Mouse (Mus musculus) limb, embryonic 11.5 days (tissue): Measurements from ENCODE around the gene Tbxa2r. TPM values are rescaled to one million over a fixed set of nuclear protein-coding genes. Genes with fewer than 3 reads are reported as not detected.
A peak's percentile ranks its signal among the peaks of the same experiment; 100 is the strongest.

Experiments
- ATAC-seq: fragments of 200-750 bp; cut with Nextera tagmentation; 2 replicates; pipeline ENCODE4 v1.8.0; 2017; ENCODE audit warnings: low read depth; ENCODE audit not compliant: insufficient number of reproducible peaks, low FRiP score, low TSS enrichment
- DNase-seq: peaks from one replicate; pipeline ENCODE4 v3.0.0-alpha.2; 2015; ENCODE audit warnings: low spot score
- H3K27ac ChIP-seq: fragments of 300-500 bp; sonication (generic); replicated peaks from 2 replicates; pipeline ENCODE4 v1.5.1; 2014; ENCODE audit warnings: low read depth, mild to moderate bottlenecking, low read length
- H3K27me3 ChIP-seq: fragments of 300-500 bp; sonication (generic); 2 replicates; pipeline ENCODE4 v1.6.1; 2014; ENCODE audit warnings: mild to moderate bottlenecking, low read length, mixed read lengths; ENCODE audit not compliant: control insufficient read depth, insufficient read depth
- H3K36me3 ChIP-seq: fragments of 300-500 bp; sonication (generic); 2 replicates; pipeline ENCODE4 v1.6.1; 2014; ENCODE audit warnings: mild to moderate bottlenecking, low read length, moderate library complexity, mixed read lengths; ENCODE audit not compliant: control insufficient read depth, insufficient read depth
- H3K4me1 ChIP-seq: fragments of 300-500 bp; sonication (generic); 2 replicates; pipeline ENCODE4 v1.6.1; 2014; ENCODE audit warnings: low read length, mixed read lengths; ENCODE audit not compliant: control insufficient read depth, insufficient read depth
- H3K4me2 ChIP-seq: fragments of 300-500 bp; sonication (generic); 2 replicates; pipeline ENCODE4 v1.6.1; 2014; ENCODE audit warnings: low read depth, mild to moderate bottlenecking, moderate library complexity; ENCODE audit not compliant: severe bottlenecking
- H3K4me3 ChIP-seq: fragments of 300-500 bp; sonication (generic); 2 replicates; pipeline ENCODE4 v1.5.1; 2014; ENCODE audit warnings: low read depth, low read length
- H3K9ac ChIP-seq: fragments of 300-500 bp; sonication (generic); 2 replicates; pipeline ENCODE4 v1.6.1; 2014; ENCODE audit warnings: mild to moderate bottlenecking, low read length
- H3K9me3 ChIP-seq: fragments of 300-500 bp; sonication (generic); 2 replicates; pipeline ENCODE4 v1.6.1; 2016; ENCODE audit warnings: low read length; ENCODE audit not compliant: control insufficient read depth
- WGBS: fragments of 180-500 bp; shearing (Covaris S2); extraction: QIAGEN DNeasy Blood & Tissue Kit; methylation state at CpG from one replicate; pipeline ENCODE4 v1.1.7; 2014; 5-methylcytosine and 5-hydroxymethylcytosine counted together
- polyA plus RNA-seq: library from polyadenylated mRNA; unstranded; fragments of >200 nt; fragmentation: Nextera tagmentation; extraction: Ambion mirVana; gene quantifications from 2 replicates; pipeline ENCODE4 v1.2.1, GENCODE M21; 2014

Tbxa2r gene
- polyA plus RNA-seq, 1 experiment from 2014 or later, result 1.7 TPM

DNA sequence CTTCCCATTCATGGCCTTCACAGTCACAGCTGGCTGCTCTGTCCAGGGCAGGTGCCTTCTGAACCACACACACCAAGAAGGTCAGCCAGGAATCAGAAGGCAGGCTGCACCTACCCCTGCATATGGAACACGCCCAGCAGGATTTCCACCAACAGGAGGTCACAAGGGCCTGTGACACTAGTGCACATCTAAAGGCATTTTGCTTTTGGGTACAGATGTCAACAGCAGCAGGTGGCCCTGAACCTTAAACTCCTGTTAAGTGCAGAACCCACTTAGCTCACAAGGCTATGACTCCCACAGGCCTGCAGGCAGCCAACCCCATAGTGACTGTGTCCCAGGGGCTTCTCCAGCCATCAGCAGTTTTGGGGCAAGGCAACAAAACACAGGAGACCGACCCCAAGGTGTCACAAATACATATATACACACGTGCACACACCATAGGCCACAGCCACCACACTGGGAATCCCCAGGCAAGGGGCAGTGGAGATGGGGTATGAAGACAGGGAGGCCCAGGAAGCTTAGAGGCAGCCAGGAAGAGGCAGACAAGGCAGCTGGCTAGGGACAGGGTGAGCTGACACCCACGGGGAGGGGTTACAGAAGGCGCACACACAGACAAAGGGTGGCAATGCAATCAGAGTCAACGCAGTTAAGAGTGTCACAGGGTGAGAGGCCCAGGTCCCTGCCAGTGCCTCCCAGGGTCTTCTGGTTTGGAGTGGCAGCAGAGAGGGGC, 38.1 kb downstream of the Tbxa2r start:
- Histone ChIP-seq H3K9ac (no peak overlapping the region), H3K36me3 (peaks cover 37% of the 10 kb centered on the region), H3K27ac (no peak overlapping the region), H3K4me1 (peaks cover 17% of the 10 kb centered on the region), H3K4me2 (no peak overlapping the region), H3K4me3 (no peak overlapping the region), H3K9me3 (no peaks in the 10 kb centered on the region), H3K27me3 (peaks cover 27% of the 10 kb centered on the region)
- DNase-seq (no peak), ATAC-seq (no peak)
- WGBS, result 82% methylated on average over 6 of the region's 6 CpGs

- H3K27ac ChIP-seq, result no peak overlapping the region
- H3K9me3 ChIP-seq, result no peaks in the 10 kb centered on the region
- H3K9ac ChIP-seq, result no peak overlapping the region
- H3K4me3 ChIP-seq, result no peak overlapping the region
- H3K27me3 ChIP-seq, result peaks cover 27% of the 10 kb centered on the region
- peaks cover 37% of the 10 kb centered on the region for H3K36me3 ChIP-seq
- 88% methylated on average over 6 of the region's 6 CpGs for WGBS
- ATAC-seq (no peak), DNase-seq (no peak)
- no peak overlapping the region for H3K4me2 ChIP-seq
- peaks cover 17% of the 10 kb centered on the region for H3K4me1 ChIP-seq
Measured at GRCm38 (mm10) chr10:81367207-81367495, 38.6 kb downstream of the Tbxa2r start.

- ATAC-seq (no peak), DNase-seq (no peak)
- Histone ChIP-seq H3K36me3 (peaks cover 13% of the 10 kb centered on the region; the same call in 1 of the 2 replicates), H3K27me3 (no peaks in the 10 kb centered on the region), H3K9ac (no peak overlapping the region), H3K4me1 (peaks cover 13% of the 10 kb centered on the region), H3K9me3 (no peaks in the 10 kb centered on the region), H3K4me2 (0 out of 2 replicates have a peak overlapping the region, but pooled peaks have one; percentile 2), H3K4me3 (no peak overlapping the region), H3K27ac (no peak overlapping the region)
- 95% methylated on average over 10 of the region's 10 CpGs for WGBS
Measured at GRCm38 (mm10) chr10:81375322-81375721, 46.8 kb downstream of the Tbxa2r start.

DNA sequence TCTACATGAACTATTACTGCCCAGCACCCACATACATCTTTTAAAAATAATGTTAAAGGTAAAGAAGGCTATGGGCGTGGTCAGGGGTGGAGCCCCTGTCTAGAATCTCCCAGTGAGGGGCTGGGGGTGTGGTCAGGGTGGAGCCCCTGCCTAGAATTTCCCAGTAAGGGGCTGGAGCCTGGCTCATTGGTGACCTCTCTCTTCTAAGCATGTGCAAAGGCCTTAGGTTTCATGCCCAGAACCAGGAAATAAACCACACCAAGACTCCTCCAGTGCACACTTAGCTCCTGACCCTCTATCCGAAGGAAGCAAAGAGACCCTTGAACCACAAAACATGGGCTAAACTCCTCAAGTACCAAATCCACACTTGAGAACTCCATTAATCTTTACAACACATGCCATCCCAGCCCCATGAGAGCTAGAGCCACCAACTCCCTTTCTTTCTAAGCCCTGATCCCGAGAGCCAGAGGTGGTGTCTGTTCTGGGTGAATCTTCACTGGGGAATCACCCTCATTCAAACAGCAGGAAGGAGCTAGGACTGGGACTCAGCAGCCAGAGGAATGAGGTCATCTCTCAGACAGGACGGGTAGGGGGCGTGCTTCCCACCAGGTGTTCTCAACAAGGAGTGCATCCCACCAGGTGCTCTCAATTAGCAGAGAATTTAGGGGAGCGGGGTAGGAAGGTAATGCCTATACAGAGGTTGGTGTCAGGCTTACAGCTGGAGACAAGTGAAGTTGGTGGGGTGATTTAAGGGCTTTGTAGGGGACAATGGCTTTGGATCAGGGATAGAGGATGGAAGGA, 48.2 kb downstream of the Tbxa2r start:
- Histone ChIP-seq H3K36me3 (0 out of 2 replicates have a peak, but pooled peaks cover 5% of the 10 kb centered on the region), H3K27ac (0 out of 2 replicates have a peak overlapping the region, but pooled peaks have one; percentile 30), H3K4me2 (peak overlapping the region; percentile 82), H3K27me3 (no peaks in the 10 kb centered on the region), H3K4me1 (peaks cover 13% of the 10 kb centered on the region), H3K4me3 (peak overlapping the region; percentile 65), H3K9me3 (no peaks in the 10 kb centered on the region), H3K9ac (peak overlapping the region; percentile 75)
- ATAC-seq (no peak), DNase-seq (no peak)
- WGBS, result 36% methylated on average over 6 of the region's 6 CpGs

DNA sequence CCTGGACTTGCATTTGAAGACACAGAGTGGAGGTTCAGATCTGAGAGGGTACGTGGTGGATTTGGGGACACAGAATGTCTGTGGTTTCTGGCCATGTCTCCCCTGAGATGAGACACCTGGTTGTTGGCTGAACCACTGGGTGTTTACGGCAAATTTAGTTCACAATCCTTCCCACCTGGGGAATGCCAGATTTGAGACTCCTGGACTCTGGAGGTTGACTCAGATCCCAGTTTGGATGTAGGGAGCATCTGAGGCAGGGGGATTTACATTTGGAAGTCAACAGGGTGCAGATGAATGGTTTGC, 48.8 kb downstream of the Tbxa2r start:
- DNase-seq, result no peak
- Histone ChIP-seq H3K4me2 (peak overlapping the region; percentile 82), H3K27me3 (no peaks in the 10 kb centered on the region), H3K9me3 (no peaks in the 10 kb centered on the region), H3K27ac (peak overlapping the region; percentile 30; the same call in 1 of the 2 replicates), H3K4me3 (peak overlapping the region; percentile 65), H3K4me1 (peaks cover 13% of the 10 kb centered on the region), H3K36me3 (0 out of 2 replicates have a peak, but pooled peaks cover 5% of the 10 kb centered on the region), H3K9ac (peak overlapping the region; percentile 75)
- ATAC-seq, result no peak
- 80% methylated on average over 2 of the region's 2 CpGs for WGBS

DNA sequence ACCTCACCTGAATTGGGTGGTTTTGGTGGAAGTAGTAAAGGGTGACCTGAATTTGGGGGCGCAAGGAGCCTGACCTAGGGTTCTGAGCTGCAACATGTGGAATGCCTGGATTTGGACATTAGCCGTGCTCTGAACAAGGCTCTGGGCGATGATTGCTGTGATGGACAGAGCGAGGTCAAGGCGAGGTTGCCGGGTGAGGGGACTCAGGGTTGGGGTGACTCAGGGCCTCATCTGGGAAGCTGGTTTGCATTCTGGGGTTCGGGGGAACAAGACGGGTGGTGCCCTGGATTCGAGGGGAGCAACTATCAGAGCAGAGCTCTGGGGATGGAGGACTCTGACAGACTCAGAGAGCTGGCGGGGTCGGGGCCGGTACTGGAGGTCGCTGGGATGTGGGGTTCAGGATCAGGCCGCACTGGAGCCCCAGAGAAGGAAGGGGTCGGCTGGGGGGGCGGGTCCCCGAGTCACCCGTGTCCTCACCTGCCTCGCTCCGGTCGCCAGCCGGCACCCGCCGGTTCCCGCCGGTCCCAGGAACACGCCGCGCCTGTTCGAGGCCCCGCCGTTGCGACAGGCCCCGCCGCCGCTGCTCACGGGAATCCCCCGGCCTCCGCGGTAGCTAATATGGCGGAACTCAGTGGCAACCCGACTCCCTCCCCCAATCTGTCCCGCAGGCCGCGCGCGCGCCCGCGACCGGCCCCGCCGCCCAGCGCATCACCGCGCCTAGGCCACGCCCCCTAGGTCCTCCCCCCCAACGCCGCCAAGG, 49.4 kb downstream of the Tbxa2r start, which contains the start of gene Fzr1:
TSS of gene Fzr1 (minus strand) at position 724 of the 760 bp plus-strand sequence.
- no peaks in the 10 kb centered on the region for H3K9me3 ChIP-seq
- ATAC-seq (peak; percentile 62), DNase-seq (no peak)
- H3K27ac ChIP-seq, result peak within 1 kb of the TSS; percentile 37; the same call in 1 of the 2 replicates
- H3K4me3 ChIP-seq, result peak within 1 kb of the TSS; percentile 65
- H3K4me2 ChIP-seq, result peak within 1 kb of the TSS; percentile 82
- peaks cover 13% of the 10 kb centered on the region for H3K4me1 ChIP-seq
- no peaks in the 10 kb centered on the region for H3K27me3 ChIP-seq
- 1% methylated on average over 36 of the region's 59 CpGs for WGBS
- 0 out of 2 replicates have a peak, but pooled peaks cover 5% of the 10 kb centered on the region for H3K36me3 ChIP-seq
- peak within 1 kb of the TSS; percentile 75 for H3K9ac ChIP-seq

DNA sequence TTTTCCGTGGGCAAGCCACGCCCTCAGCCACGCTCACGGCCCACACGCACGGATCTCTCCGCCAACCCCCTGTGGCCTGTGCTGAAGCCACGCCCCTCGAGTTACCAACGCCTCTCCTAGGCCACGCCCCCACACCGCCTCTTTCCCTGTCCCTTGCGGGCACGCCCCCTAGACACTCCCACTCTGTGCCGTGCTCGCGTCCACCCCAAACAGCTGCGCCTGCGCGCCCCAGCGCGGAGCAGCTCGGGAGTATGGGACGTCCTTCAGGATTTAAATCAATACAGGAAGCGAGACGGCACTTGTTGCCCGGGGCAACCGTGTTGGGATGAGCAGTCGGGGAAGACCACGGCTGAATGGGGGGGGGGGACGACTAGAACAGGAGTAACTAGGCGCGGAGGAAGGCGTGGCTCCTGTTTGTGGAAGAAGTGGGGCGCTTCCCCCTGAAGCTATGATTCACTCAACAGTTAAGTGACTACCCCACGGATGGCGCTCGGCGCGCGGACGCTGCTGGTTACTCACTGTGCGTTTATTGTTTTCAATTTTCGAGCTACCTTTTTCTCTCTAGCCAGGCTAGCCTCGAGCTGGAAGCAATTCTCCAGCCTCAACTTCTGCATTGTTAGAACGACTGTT, 50.1 kb downstream of the Tbxa2r start:
- H3K4me1 ChIP-seq, result peaks cover 13% of the 10 kb centered on the region
- under 1% methylated on average over 46 of the region's 46 CpGs for WGBS
- peak overlapping the region; percentile 65 for H3K4me3 ChIP-seq
- H3K4me2 ChIP-seq, result peak overlapping the region; percentile 82
- peak overlapping the region; percentile 37; the same call in 1 of the 2 replicates for H3K27ac ChIP-seq
- no peaks in the 10 kb centered on the region for H3K27me3 ChIP-seq
- peak overlapping the region; percentile 58 for H3K9ac ChIP-seq
- no peaks in the 10 kb centered on the region for H3K9me3 ChIP-seq
- peak; percentile 100 for DNase-seq
- H3K36me3 ChIP-seq, result 0 out of 2 replicates have a peak, but pooled peaks cover 4% of the 10 kb centered on the region
- ATAC-seq, result peak; percentile 97

DNA sequence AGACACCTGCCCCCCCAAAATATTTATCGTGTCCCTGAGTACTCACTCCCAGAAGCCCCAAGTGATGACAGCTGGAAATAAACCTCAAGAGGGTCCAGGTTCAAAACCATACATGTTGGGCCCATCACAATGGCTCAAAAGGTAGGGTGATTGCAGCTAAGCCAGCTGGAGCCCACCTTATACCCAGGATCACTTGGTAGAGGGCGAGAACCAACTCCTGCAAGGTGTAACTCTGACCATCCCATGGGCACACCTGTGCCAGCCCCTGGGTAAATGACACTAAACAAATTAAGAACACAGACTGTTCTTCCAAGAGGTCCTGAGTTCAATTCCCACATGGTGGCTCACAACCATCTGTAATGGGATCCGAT, 50.6 kb downstream of the Tbxa2r start:
- DNase-seq, result no peak
- WGBS, result 60% methylated on average over 3 of the region's 3 CpGs
- Histone ChIP-seq H3K9me3 (no peaks in the 10 kb centered on the region), H3K9ac (peak overlapping the region; percentile 58), H3K36me3 (0 out of 2 replicates have a peak, but pooled peaks cover 3% of the 10 kb centered on the region), H3K27me3 (no peaks in the 10 kb centered on the region), H3K4me1 (peaks cover 13% of the 10 kb centered on the region), H3K27ac (peak overlapping the region; percentile 37; the same call in 1 of the 2 replicates), H3K4me2 (peak overlapping the region; percentile 49), H3K4me3 (peak overlapping the region; percentile 65)
- ATAC-seq, result no peak
